Mouse (Mus musculus): ENCODE data around the gene Defb48. TPM values are rescaled to one million over a fixed set of nuclear protein-coding genes. Genes with fewer than 3 reads are reported as not detected.

The Defb48 gene
- total and polyA plus RNA-seq, 3 experiments, result not detected

DNA sequence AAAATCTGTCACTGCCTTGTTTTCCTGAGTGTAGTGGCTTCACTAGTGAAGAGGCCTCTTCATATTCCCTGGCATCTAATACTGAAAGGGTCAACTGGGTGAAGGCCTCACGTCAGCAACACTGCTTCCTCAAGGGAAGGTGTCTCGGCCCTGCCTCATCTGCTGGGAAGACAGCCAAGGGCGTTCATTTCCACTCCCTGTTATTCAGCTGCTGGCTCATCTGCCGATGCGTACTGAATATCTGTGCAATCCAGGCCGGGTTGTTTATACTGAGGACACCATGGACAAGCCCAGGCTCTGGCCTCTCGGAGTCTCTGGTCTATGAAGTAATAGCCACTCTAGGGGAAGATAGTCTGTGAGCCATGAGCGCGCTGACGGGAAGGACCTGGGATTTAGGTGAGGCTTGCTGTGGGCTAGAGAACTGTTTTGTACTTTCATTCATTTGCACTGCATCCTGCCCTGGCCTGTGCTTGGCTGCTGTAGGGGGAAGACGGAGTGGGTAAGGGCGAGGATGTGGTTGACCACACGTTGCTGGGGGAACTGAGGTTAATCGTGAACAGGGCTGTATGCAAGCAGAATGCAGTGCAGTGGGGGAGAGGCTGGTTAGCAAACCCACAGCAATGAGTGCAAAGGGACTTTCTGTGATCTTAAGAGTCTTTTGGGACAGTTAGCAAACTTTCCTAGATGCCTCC is 43.8 kb downstream of the Defb48 start (continued):
- TF ChIP-seq USF2 (conservative IDR thresholded peaks at IDR 0.05; ENCODE audit: low read depth, low read length) (no peak), GABPA (IDR thresholded peaks at IDR 0.05; ENCODE audit: insufficient replicate concordance, low read depth, low read length) (no peak), JUND (conservative IDR thresholded peaks at IDR 0.05; ENCODE audit: low read depth, low read length) (no peak), BHLHE40 (IDR thresholded peaks at IDR 0.05; ENCODE audit: low read depth, low read length) (peak; percentile 85), MAFK (IDR thresholded peaks at IDR 0.05; ENCODE audit: insufficient replicate concordance, low read length) (no peak), ZMIZ1 (IDR thresholded peaks at IDR 0.05; ENCODE audit: low read depth, low read length) (no peak), CHD2 (IDR thresholded peaks at IDR 0.05; ENCODE audit: low read length) (peak; percentile 59; the same call in 1 of the 2 replicates), TCF12 (IDR thresholded peaks at IDR 0.05; ENCODE audit: low read depth, low read length) (peak; percentile 66; the same call in 1 of the 2 replicates)

GRCm38 (mm10) chr14:62939435-62939834 is 44.9 kb downstream of the Defb48 start:
- H3K9ac ChIP-seq (ENCODE audit: insufficient read depth, low read depth), result no peak overlapping the region
- H3K4me3 ChIP-seq (replicated peaks in 1 of 3; ENCODE audit: low read depth in 2 of 3, low read length in 2 of 3, poor library complexity in 1 of 3), result no peak overlapping the region
- in situ Hi-C loops (cut with MboI; ENCODE audit: low pct_ligation_motif_present, low pct_unique_long_range_greater_than_20kb, low sequenced_read_pairs) (no loop called here), dilution Hi-C loops (cut with MboI; ENCODE audit: extremely low pct_ligation_motif_present, extremely low pct_unique_long_range_greater_than_20kb, low sequenced_read_pairs) (no loop called here)
- no peak overlapping the region for H3K4me2 ChIP-seq (ENCODE audit: insufficient read depth, low read depth, poor library complexity, severe bottlenecking)
- peaks cover under 1 to 34% of the 10 kb centered on the region in 2 experiments for H3K36me3 ChIP-seq (replicated peaks in 1 of 2; ENCODE audit: control insufficient read depth in 1 of 2, insufficient read depth in 1 of 2, low read length in 1 of 2)
- no peak overlapping the region for H3K27ac ChIP-seq (ENCODE audit: insufficient read depth, low read depth)
- peaks cover 10 to 30% of the 10 kb centered on the region in 2 experiments for H3K4me1 ChIP-seq (ENCODE audit: control insufficient read depth in 1 of 2, insufficient read depth in 2 of 2)
- no peak for DNase-seq (ENCODE audit: extremely low read depth)
- peaks cover 4% of the 10 kb centered on the region for H3K9me3 ChIP-seq (replicated peaks; ENCODE audit: low read length)
- no peaks in the 10 kb centered on the region for H3K27me3 ChIP-seq (replicated peaks)
- no peaks in the 10 kb centered on the region for H3K79me2 ChIP-seq (replicated peaks; ENCODE audit: control insufficient read depth, extremely low read depth, insufficient read depth, poor library complexity, severe bottlenecking)
- no peak for TF ChIP-seq ELF1 (IDR thresholded peaks at IDR 0.05; ENCODE audit: low read depth, low read length)
- TF ChIP-seq GABPA (IDR thresholded peaks at IDR 0.05; ENCODE audit: insufficient replicate concordance, low read depth, low read length), result no peak
- TF ChIP-seq KAT2A (IDR thresholded peaks at IDR 0.05; ENCODE audit: insufficient replicate concordance, low read length), result no peak
- TF ChIP-seq UBTF (IDR thresholded peaks at IDR 0.05; ENCODE audit: low read depth, low read length), result no peak
- TF ChIP-seq CTCF (conservative IDR thresholded peaks at IDR 0.05 in 1 of 2, IDR thresholded peaks at IDR 0.05 in 1 of 2; ENCODE audit: low read depth in 2 of 2, low read length in 2 of 2), result peak in 1 of 2 experiments; percentile 53; a peak in 2 of 4 replicates
- no peak for TF ChIP-seq E2F4 (IDR thresholded peaks at IDR 0.05; ENCODE audit: insufficient replicate concordance, low read depth, low read length)
- no peak for TF ChIP-seq MEF2A (IDR thresholded peaks at IDR 0.05; ENCODE audit: borderline replicate concordance, low read depth, low read length)
- TF ChIP-seq BHLHE40 (IDR thresholded peaks at IDR 0.05; ENCODE audit: low read depth, low read length), result no peak
- 0 out of 2 replicates have a peak, but pooled peaks have one; percentile 18 for TF ChIP-seq SMC3 (IDR thresholded peaks at IDR 0.05; ENCODE audit: low read depth, low read length)
- peak; percentile 41 for TF ChIP-seq RAD21 (IDR thresholded peaks at IDR 0.05; ENCODE audit: low read depth, low read length)
- TF ChIP-seq ZKSCAN1 (IDR thresholded peaks at IDR 0.05; ENCODE audit: borderline replicate concordance, low read depth, low read length), result no peak
